Mouse (Mus musculus) cerebellum, adult 2 months (tissue): ENCODE measurements around the gene Tifab. TPM values are rescaled to one million over a fixed set of nuclear protein-coding genes. Genes with fewer than 3 reads are reported as not detected.

Experiments used
- DNase-seq, 2 experiments: peaks; one replicate each; pipeline ENCODE4 v3.0.0; 2021
- H3K27ac ChIP-seq: fragments of 200-500 bp; 2 replicates; pipeline ENCODE4 v1.5.1; 2012; ENCODE audit warnings: low read length, control low read depth, inconsistent platforms; ENCODE audit not compliant: insufficient read depth
- H3K27me3 ChIP-seq: fragments of 200-500 bp; 2 replicates; pipeline ENCODE4 v1.6.1; 2012; ENCODE audit warnings: inconsistent platforms, mild to moderate bottlenecking, low read length, moderate library complexity; ENCODE audit not compliant: control insufficient read depth, insufficient read depth
- H3K4me1 ChIP-seq: fragments of 200-500 bp; 2 replicates; pipeline ENCODE4 v1.6.1; 2011; ENCODE audit warnings: low read length; ENCODE audit not compliant: control insufficient read depth, insufficient read depth
- H3K4me3 ChIP-seq: fragments of 200-500 bp; replicated peaks from 2 replicates; pipeline ENCODE3; 2011; ENCODE audit warnings: mild to moderate bottlenecking, low read depth, low read length, control low read depth; ENCODE audit not compliant: insufficient read depth
- CTCF ChIP-seq: fragments of 200-500 bp; IDR thresholded peaks from 2 replicates; pipeline ENCODE4 v1.5.1; 2011; ENCODE audit warnings: low read depth, mild to moderate bottlenecking, control low read depth, low read length, moderate library complexity, borderline replicate concordance; ENCODE audit not compliant: insufficient read depth
- POLR2A ChIP-seq: fragments of 200-500 bp; IDR thresholded peaks from 2 replicates; pipeline ENCODE4 v1.6.1; 2011; ENCODE audit warnings: low read length, control low read depth, borderline replicate concordance; ENCODE audit not compliant: insufficient read depth
- WGBS: fragments of 180-500 bp; shearing (Covaris S2); methylation state at CpG from one replicate; pipeline ENCODE4 v1.1.7; 2018; 5-methylcytosine and 5-hydroxymethylcytosine counted together
- polyA plus RNA-seq: library from polyadenylated mRNA; depleted of rRNA; stranded (reverse); fragments of >200 nt; gene quantifications from 2 replicates; pipeline ENCODE4 v1.2.3, GENCODE M21; 2012

Tifab gene
- polyA plus RNA-seq, 1 experiment: 0.84 TPM

- no peak for DNase-seq
- TF ChIP-seq POLR2A (no peak), CTCF (no peak)
- Histone ChIP-seq H3K27ac (no peak overlapping the region), H3K4me3 (no peak overlapping the region), H3K27me3 (no peaks in the 10 kb centered on the region), H3K4me1 (no peaks in the 10 kb centered on the region)
- 64% methylated on average over 6 of the region's 6 CpGs for WGBS
These were observed 39.4 kb downstream of the Tifab start for GRCm38 (mm10) chr13:56139167-56139751.

- H3K27ac ChIP-seq: peak within 1 kb of the TSS; percentile 87
- 89% methylated on average over 2 of the region's 2 CpGs for WGBS
- no peaks in the 10 kb centered on the region for H3K27me3 ChIP-seq
- H3K4me3 ChIP-seq: peak within 1 kb of the TSS; percentile 89
- H3K4me1 ChIP-seq: peaks cover 5% of the 10 kb centered on the region
- DNase-seq: no peak
- TF ChIP-seq POLR2A: no peak
- TF ChIP-seq CTCF: no peak
These were observed 42.5 kb downstream of the Tifab start, which contains the start of gene H2afy for GRCm38 (mm10) chr13:56136200-56136599. Gene H2afy, minus strand, starts transcription at chr13:56136361.

- H3K27ac ChIP-seq: peak overlapping the region; percentile 87
- DNase-seq: peak; percentile 91 to 92
- TF ChIP-seq CTCF (no peak), POLR2A (peak; percentile 55; the same call in 1 of the 2 replicates)
- peaks cover 8% of the 10 kb centered on the region for H3K4me1 ChIP-seq
- WGBS: under 1% methylated on average over 89 of the region's 89 CpGs
- peak overlapping the region; percentile 89 for H3K4me3 ChIP-seq
- no peaks in the 10 kb centered on the region for H3K27me3 ChIP-seq
These were observed 43.2 kb downstream of the Tifab start for GRCm38 (mm10) chr13:56135231-56136052.

GRCm38 (mm10) chr13:56134631-56135181 lies 44.0 kb downstream of the Tifab start:
- H3K27me3 ChIP-seq: no peaks in the 10 kb centered on the region
- WGBS: under 1% methylated on average over 50 of the region's 50 CpGs
- peaks cover 12% of the 10 kb centered on the region for H3K4me1 ChIP-seq
- TF ChIP-seq CTCF (no peak), POLR2A (no peak)
- DNase-seq: peak; percentile 44 to 63
- H3K4me3 ChIP-seq: peak overlapping the region; percentile 89
- H3K27ac ChIP-seq: no peak overlapping the region

- TF ChIP-seq CTCF (no peak), POLR2A (no peak)
- Histone ChIP-seq H3K4me3 (peak overlapping the region; percentile 89), H3K27me3 (no peaks in the 10 kb centered on the region), H3K27ac (no peak overlapping the region), H3K4me1 (peaks cover 13% of the 10 kb centered on the region)
- WGBS: 48% methylated on average over 5 of the region's 5 CpGs
- no peak for DNase-seq
These were observed 44.7 kb downstream of the Tifab start for GRCm38 (mm10) chr13:56134031-56134430.

- Histone ChIP-seq H3K4me3 (no peak overlapping the region), H3K4me1 (peaks cover 13% of the 10 kb centered on the region), H3K27me3 (no peaks in the 10 kb centered on the region), H3K27ac (no peak overlapping the region)
- no peak for TF ChIP-seq CTCF
- no peak for TF ChIP-seq POLR2A
- no peak for DNase-seq
- 37% methylated on average over 7 of the region's 7 CpGs for WGBS
These were observed 45.7 kb downstream of the Tifab start for GRCm38 (mm10) chr13:56132941-56133340.

- H3K4me3 ChIP-seq: no peak overlapping the region
- no peak for TF ChIP-seq CTCF
- TF ChIP-seq POLR2A: no peak
- peaks cover 13% of the 10 kb centered on the region for H3K4me1 ChIP-seq
- no peaks in the 10 kb centered on the region for H3K27me3 ChIP-seq
- H3K27ac ChIP-seq: no peak overlapping the region
- WGBS: 68% methylated on average over 11 of the region's 11 CpGs
- peak in 1 of 2 experiments; percentile 4 for DNase-seq
These were observed 46.3 kb downstream of the Tifab start for GRCm38 (mm10) chr13:56132326-56132936.

DNA sequence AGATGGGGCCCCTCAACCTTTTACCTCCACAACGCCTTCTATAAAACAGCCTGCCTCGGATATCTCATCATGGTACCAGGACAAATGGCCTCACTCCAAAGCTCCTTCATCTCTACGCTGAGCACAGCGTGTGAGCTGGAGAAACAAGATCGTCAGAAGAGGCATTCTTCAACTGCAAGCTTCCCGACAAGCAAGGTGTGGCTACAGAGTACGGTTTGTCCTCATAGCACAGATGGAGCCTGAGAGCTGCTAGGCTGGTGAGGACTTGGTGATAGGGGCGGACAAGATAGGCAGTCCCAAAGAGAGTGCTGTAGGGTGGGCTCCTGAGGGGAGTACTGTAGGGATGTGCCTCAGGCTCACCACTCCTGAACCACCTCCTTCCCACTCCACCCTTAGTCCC lies 48.1 kb downstream of the Tifab start:
- Histone ChIP-seq H3K4me1 (peaks cover 13% of the 10 kb centered on the region), H3K27ac (no peak overlapping the region), H3K27me3 (no peaks in the 10 kb centered on the region), H3K4me3 (no peak overlapping the region)
- DNase-seq: no peak
- 47% methylated on average over 8 of the region's 8 CpGs for WGBS
- TF ChIP-seq CTCF (no peak), POLR2A (no peak)
